Mouse (Mus musculus): ENCODE results near the gene Poc1a. TPM values are rescaled to one million over a fixed set of nuclear protein-coding genes. Genes with fewer than 3 reads are reported as not detected.
A peak's percentile ranks its signal among the peaks of the same experiment; 100 is the strongest.

The Poc1a gene
- polyA plus RNA-seq, 1 experiment from 2014 or later, result 29.7 TPM

DNA sequence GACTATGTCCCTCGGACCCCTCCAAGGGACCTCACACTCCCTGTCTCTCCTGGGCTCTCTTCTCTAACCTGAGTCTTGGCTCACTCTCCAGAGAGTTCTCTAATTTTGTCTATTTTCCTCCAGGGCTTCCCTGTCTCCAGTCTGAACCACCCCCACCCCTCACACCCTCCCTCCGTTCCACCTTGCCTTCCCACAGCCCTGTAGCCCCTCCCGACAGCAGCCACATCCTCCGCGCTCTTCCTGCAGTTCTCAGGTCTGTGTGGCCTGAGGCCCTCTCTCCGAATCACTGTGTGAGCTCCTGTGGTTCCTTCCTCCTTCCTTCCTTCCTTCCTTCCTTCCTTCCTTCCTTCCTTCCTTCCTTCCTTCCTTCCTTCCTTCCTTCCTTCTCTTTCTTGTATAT is 64.8 kb downstream of the Poc1a start:
- WGBS, result 30% methylated on average over 6 of the region's 6 CpGs
- Histone ChIP-seq H3K27me3 (ENCODE audit: control insufficient read depth, insufficient read depth, low read length) (no peaks in the 10 kb centered on the region), H3K9ac (replicated peaks; ENCODE audit: low read length) (0 out of 2 replicates have a peak overlapping the region, but pooled peaks have one; percentile 15), H3K9me3 (replicated peaks; ENCODE audit: control insufficient read depth, low read length) (no peaks in the 10 kb centered on the region), H3K36me3 (replicated peaks; ENCODE audit: control insufficient read depth, insufficient read depth, low read depth, low read length) (no peaks in the 10 kb centered on the region), H3K4me3 (ENCODE audit: low read depth, low read length) (no peak overlapping the region), H3K4me1 (ENCODE audit: control insufficient read depth, insufficient read depth, low read length) (peaks cover 17% of the 10 kb centered on the region), H3K27ac (replicated peaks; ENCODE audit: low read depth, low read length) (no peak overlapping the region; the same call in 1 of the 2 replicates), H3K4me2 (ENCODE audit: low read depth, low read length) (no peak overlapping the region)
- ATAC-seq (replicated peaks; ENCODE audit: insufficient number of reproducible peaks, low FRiP score, low TSS enrichment, low read depth) (no peak), DNase-seq (ENCODE audit: low spot score) (no peak)

DNA sequence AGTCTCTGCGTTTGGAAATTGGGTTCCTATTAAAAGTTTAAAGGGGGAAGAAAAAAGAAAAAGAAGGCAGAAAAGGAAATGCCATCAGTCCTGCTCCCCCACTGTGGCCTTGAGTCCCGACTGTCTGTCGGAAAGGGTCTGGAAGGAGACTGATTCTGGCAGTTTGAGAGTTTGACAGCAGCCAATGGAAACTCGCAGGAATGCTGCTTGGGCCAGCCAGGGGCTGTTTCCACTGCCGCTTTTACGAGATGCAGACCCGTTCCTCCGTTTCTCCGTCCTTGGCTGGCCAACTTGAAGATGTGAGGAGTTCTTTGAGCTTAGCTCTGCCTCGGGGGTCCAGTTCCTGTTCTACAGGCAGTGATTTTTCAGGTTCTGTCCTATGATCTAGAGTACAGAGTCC is 67.4 kb downstream of the Poc1a start:
- Histone ChIP-seq H3K9me3 (replicated peaks; ENCODE audit: control insufficient read depth, low read length) (no peaks in the 10 kb centered on the region), H3K4me1 (ENCODE audit: control insufficient read depth, insufficient read depth, low read length) (peaks cover 6% of the 10 kb centered on the region), H3K27me3 (ENCODE audit: control insufficient read depth, insufficient read depth, low read length) (no peaks in the 10 kb centered on the region), H3K9ac (replicated peaks; ENCODE audit: low read length) (no peak overlapping the region; the same call in 1 of the 2 replicates), H3K27ac (replicated peaks; ENCODE audit: low read depth, low read length) (no peak overlapping the region; the same call in 1 of the 2 replicates), H3K4me3 (ENCODE audit: low read depth, low read length) (no peak overlapping the region), H3K4me2 (ENCODE audit: low read depth, low read length) (no peak overlapping the region), H3K36me3 (replicated peaks; ENCODE audit: control insufficient read depth, insufficient read depth, low read depth, low read length) (no peaks in the 10 kb centered on the region)
- 60% methylated on average over 10 of the region's 10 CpGs for WGBS
- no peak for DNase-seq (ENCODE audit: low spot score)
- ATAC-seq (replicated peaks; ENCODE audit: insufficient number of reproducible peaks, low FRiP score, low TSS enrichment, low read depth), result no peak

DNA sequence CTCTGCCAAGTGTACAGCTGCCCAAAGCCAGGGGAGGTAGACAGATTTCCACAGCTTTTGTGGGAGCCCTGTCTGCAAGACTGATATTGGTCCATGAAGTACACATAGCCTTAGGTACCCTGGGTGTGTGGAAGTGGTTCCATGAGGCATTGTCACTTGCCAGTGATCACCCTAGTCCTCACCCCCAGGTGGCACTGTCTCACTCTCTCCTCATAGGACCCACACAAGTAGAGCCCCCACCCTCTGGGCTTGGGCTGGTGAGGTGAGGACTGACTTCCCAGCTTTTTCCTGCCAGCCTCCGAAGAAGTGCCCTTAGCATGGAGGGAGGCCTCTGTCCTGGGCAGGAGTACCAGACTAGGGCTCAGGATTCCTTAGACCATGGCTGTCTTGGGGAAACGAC is 68.2 kb downstream of the Poc1a start:
- ATAC-seq (replicated peaks; ENCODE audit: insufficient number of reproducible peaks, low FRiP score, low TSS enrichment, low read depth), result 0 out of 2 replicates have a peak, but pooled peaks have one; percentile 49
- Histone ChIP-seq H3K4me1 (ENCODE audit: control insufficient read depth, insufficient read depth, low read length) (peaks cover 6% of the 10 kb centered on the region), H3K36me3 (replicated peaks; ENCODE audit: control insufficient read depth, insufficient read depth, low read depth, low read length) (no peaks in the 10 kb centered on the region), H3K9me3 (replicated peaks; ENCODE audit: control insufficient read depth, low read length) (no peaks in the 10 kb centered on the region), H3K4me3 (ENCODE audit: low read depth, low read length) (no peak overlapping the region), H3K27ac (replicated peaks; ENCODE audit: low read depth, low read length) (0 out of 2 replicates have a peak overlapping the region, but pooled peaks have one; percentile 20), H3K9ac (replicated peaks; ENCODE audit: low read length) (0 out of 2 replicates have a peak overlapping the region, but pooled peaks have one; percentile 25), H3K27me3 (ENCODE audit: control insufficient read depth, insufficient read depth, low read length) (no peaks in the 10 kb centered on the region), H3K4me2 (ENCODE audit: low read depth, low read length) (no peak overlapping the region)
- 48% methylated on average over 2 of the region's 2 CpGs for WGBS
- peak; percentile 62 for DNase-seq (ENCODE audit: low spot score)

DNA sequence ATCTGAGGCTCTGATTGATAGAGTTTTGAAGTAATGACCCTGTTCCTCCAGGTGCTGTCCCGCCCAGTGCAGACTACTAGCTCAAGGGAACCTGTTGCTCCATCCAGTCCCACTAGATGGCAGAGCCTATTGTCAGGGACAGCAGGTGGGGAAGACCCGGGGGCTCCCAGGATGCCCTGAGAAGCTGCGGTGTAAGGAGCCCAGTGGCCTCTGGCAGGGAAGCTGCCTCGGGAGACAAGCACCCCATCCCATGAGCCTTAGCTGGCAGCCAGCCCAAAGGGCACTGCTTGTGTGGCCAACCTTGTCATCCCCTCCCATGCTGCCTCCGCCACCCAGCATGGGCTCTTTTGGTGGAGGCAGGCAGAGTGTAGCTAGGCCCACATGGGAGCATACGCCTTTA is 70.3 kb downstream of the Poc1a start:
- Histone ChIP-seq H3K27me3 (ENCODE audit: control insufficient read depth, insufficient read depth, low read length) (no peaks in the 10 kb centered on the region), H3K4me3 (ENCODE audit: low read depth, low read length) (no peak overlapping the region), H3K9ac (replicated peaks; ENCODE audit: low read length) (no peak overlapping the region), H3K27ac (replicated peaks; ENCODE audit: low read depth, low read length) (0 out of 2 replicates have a peak overlapping the region, but pooled peaks have one; percentile 13), H3K36me3 (replicated peaks; ENCODE audit: control insufficient read depth, insufficient read depth, low read depth, low read length) (no peaks in the 10 kb centered on the region), H3K9me3 (replicated peaks; ENCODE audit: control insufficient read depth, low read length) (no peaks in the 10 kb centered on the region), H3K4me1 (ENCODE audit: control insufficient read depth, insufficient read depth, low read length) (peaks cover 21% of the 10 kb centered on the region), H3K4me2 (ENCODE audit: low read depth, low read length) (no peak overlapping the region)
- ATAC-seq (replicated peaks; ENCODE audit: insufficient number of reproducible peaks, low FRiP score, low TSS enrichment, low read depth) (no peak), DNase-seq (ENCODE audit: low spot score) (no peak)
- 70% methylated on average over 6 of the region's 6 CpGs for WGBS

DNA sequence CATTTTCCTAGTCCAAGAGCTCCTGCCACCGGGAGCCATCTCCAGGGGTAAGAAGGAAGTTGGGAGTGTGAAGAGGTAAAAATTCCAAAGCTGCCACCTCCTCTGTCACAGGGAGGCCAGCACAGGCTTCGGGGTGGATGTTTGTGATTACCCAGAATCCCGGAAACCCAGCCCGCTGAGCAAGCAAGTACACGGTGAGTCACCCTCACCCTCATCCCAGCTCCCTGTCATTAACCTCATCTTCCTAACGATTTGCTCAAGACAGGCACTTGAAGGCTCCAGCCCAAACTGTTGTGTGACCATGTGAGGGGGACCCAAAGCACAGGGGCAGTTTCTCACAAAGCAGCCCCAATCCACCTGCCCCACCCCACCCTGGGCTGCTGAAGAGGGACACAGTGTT is 72.9 kb downstream of the Poc1a start:
- no peaks in the 10 kb centered on the region for H3K27me3 ChIP-seq (ENCODE audit: control insufficient read depth, insufficient read depth, low read length)
- no peaks in the 10 kb centered on the region for H3K36me3 ChIP-seq (replicated peaks; ENCODE audit: control insufficient read depth, insufficient read depth, low read depth, low read length)
- WGBS, result 51% methylated on average over 6 of the region's 6 CpGs
- ATAC-seq (replicated peaks; ENCODE audit: insufficient number of reproducible peaks, low FRiP score, low TSS enrichment, low read depth) (no peak), DNase-seq (ENCODE audit: low spot score) (no peak)
- H3K27ac ChIP-seq (replicated peaks; ENCODE audit: low read depth, low read length), result peak overlapping the region; percentile 38
- H3K9me3 ChIP-seq (replicated peaks; ENCODE audit: control insufficient read depth, low read length), result no peaks in the 10 kb centered on the region
- no peak overlapping the region for H3K4me2 ChIP-seq (ENCODE audit: low read depth, low read length)
- H3K4me3 ChIP-seq (ENCODE audit: low read depth, low read length), result no peak overlapping the region
- H3K9ac ChIP-seq (replicated peaks; ENCODE audit: low read length), result no peak overlapping the region
- peaks cover 34% of the 10 kb centered on the region for H3K4me1 ChIP-seq (ENCODE audit: control insufficient read depth, insufficient read depth, low read length)

DNA sequence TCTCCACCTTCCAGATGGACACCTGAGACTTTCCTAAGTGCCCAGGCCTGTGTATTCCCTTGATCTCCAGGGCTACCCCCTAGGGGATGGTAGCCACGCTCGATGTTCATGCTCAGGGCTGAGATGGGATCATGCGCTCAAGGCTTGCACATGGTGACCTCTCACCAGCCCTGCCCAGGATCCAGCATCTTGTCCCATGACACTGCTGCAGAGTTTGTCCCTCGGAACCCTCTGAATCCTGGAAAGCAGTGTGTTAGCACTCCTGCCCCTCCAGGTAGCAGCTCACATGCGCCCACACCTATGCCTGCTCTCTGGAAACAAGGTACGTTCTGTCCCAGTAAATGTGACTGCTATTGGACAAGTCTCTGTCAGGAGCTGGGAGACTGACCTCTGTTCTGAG is 73.9 kb downstream of the Poc1a start:
- no peak overlapping the region for H3K9ac ChIP-seq (replicated peaks; ENCODE audit: low read length)
- peak overlapping the region; percentile 99 for H3K27ac ChIP-seq (replicated peaks; ENCODE audit: low read depth, low read length)
- no peak overlapping the region for H3K4me3 ChIP-seq (ENCODE audit: low read depth, low read length)
- 77% methylated on average over 6 of the region's 6 CpGs for WGBS
- H3K4me1 ChIP-seq (ENCODE audit: control insufficient read depth, insufficient read depth, low read length), result peaks cover 30% of the 10 kb centered on the region
- H3K36me3 ChIP-seq (replicated peaks; ENCODE audit: control insufficient read depth, insufficient read depth, low read depth, low read length), result no peaks in the 10 kb centered on the region
- H3K27me3 ChIP-seq (ENCODE audit: control insufficient read depth, insufficient read depth, low read length), result no peaks in the 10 kb centered on the region
- H3K4me2 ChIP-seq (ENCODE audit: low read depth, low read length), result no peak overlapping the region
- no peaks in the 10 kb centered on the region for H3K9me3 ChIP-seq (replicated peaks; ENCODE audit: control insufficient read depth, low read length)
- no peak for DNase-seq (ENCODE audit: low spot score)
- ATAC-seq (replicated peaks; ENCODE audit: insufficient number of reproducible peaks, low FRiP score, low TSS enrichment, low read depth), result no peak

DNA sequence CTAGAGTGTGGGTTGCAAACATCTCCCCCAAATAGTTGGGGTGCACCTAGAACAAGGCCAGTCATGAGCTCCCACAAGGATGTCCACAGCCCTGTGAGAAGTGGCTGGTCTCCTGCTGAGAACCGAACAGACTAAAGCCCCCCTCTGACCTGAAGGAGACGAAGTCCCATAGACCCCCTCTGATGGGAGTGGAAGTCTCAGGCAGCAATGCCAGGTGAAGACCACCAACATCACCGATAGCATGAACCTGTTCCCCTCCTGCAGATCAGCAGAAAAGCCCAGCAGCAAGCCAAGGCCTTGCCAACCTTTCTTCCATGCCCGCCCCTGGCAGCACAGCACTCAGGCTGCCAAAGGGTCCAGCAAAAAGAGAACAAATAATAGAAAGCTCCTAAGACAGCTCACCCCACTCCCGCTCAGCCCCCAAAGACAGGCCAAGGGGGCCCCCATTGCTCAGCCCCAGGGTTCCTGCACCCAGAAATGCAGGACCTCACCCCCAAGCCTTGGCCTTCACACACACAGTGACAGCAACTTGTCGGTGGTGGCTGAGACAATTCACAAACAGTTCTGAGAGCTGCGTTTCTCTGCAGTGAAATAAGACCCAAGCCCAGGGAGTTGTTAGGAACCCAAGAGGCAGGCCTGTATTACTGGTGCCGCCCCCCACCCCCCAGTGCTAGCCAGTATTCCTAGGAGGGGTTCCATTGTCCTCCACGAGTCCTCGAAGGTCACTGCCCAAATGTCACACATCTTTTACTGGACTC is 74.5 kb downstream of the Poc1a start:
- Histone ChIP-seq H3K27me3 (ENCODE audit: control insufficient read depth, insufficient read depth, low read length) (no peaks in the 10 kb centered on the region), H3K36me3 (replicated peaks; ENCODE audit: control insufficient read depth, insufficient read depth, low read depth, low read length) (no peaks in the 10 kb centered on the region), H3K4me3 (ENCODE audit: low read depth, low read length) (no peak overlapping the region), H3K9me3 (replicated peaks; ENCODE audit: control insufficient read depth, low read length) (no peaks in the 10 kb centered on the region), H3K4me1 (ENCODE audit: control insufficient read depth, insufficient read depth, low read length) (peaks cover 30% of the 10 kb centered on the region), H3K27ac (replicated peaks; ENCODE audit: low read depth, low read length) (peak overlapping the region; percentile 99), H3K4me2 (ENCODE audit: low read depth, low read length) (no peak overlapping the region), H3K9ac (replicated peaks; ENCODE audit: low read length) (peak overlapping the region; percentile 39)
- WGBS, result 48% methylated on average over 10 of the region's 10 CpGs
- ATAC-seq (replicated peaks; ENCODE audit: insufficient number of reproducible peaks, low FRiP score, low TSS enrichment, low read depth), result no peak
- peak; percentile 52 for DNase-seq (ENCODE audit: low spot score)

DNA sequence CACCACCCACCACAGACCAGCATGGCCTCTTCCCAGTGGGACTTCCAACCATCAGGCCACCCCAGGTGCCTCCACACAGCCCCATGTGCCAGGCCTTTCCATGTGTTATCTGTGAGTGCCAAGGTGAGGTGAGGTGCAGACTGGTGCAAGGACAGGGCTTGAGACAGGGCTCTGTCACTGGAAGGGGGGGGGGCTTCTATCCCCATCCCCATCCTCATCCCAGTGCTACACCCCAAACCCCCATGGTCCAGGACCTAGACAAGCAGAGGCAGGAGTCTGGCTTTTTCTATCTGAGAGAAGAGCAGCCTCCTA is 75.1 kb downstream of the Poc1a start:
- H3K4me2 ChIP-seq (ENCODE audit: low read depth, low read length), result peak overlapping the region; percentile 13; the same call in 1 of the 2 replicates
- no peak overlapping the region; the same call in none of the 2 replicates for H3K9ac ChIP-seq (replicated peaks; ENCODE audit: low read length)

More for the DNA sequence above, 75.1 kb downstream of the Poc1a start:
- no peak overlapping the region for H3K4me3 ChIP-seq (ENCODE audit: low read depth, low read length)
- H3K27me3 ChIP-seq (ENCODE audit: control insufficient read depth, insufficient read depth, low read length), result no peaks in the 10 kb centered on the region
- H3K4me1 ChIP-seq (ENCODE audit: control insufficient read depth, insufficient read depth, low read length), result peaks cover 30% of the 10 kb centered on the region
- ATAC-seq (replicated peaks; ENCODE audit: insufficient number of reproducible peaks, low FRiP score, low TSS enrichment, low read depth), result no peak; the same call in 1 of the 2 replicates
- peak overlapping the region; percentile 99 for H3K27ac ChIP-seq (replicated peaks; ENCODE audit: low read depth, low read length)
- H3K9me3 ChIP-seq (replicated peaks; ENCODE audit: control insufficient read depth, low read length), result no peaks in the 10 kb centered on the region
- H3K36me3 ChIP-seq (replicated peaks; ENCODE audit: control insufficient read depth, insufficient read depth, low read depth, low read length), result no peaks in the 10 kb centered on the region
- no peak for DNase-seq (ENCODE audit: low spot score)
